In genomic region chr3:83495584-83495983, GRCm38 (mm10) we compare ENCODE assay signal across 11 mouse cellular contexts.
DNase-seq lines count a peak whose midpoint lies in the region; ATAC-seq lines count a peak whose summit lies in the region.
"Had no signal": no experiment of that assay in that cellular context is flagged by ENCODE, and none has a peak within 500 bp of the region (broad histone marks: within the 10 kb centered on the region; RNA-seq: fewer than 3 reads in every experiment).

No protein-coding gene starts in this region.

- H3K4me3 ChIP-seq in hindbrain, embryonic 11.5 days (ENCODE audit: low read depth, low read length) = no peak overlapping the region
- no peak overlapping the region for H3K4me3 ChIP-seq in hindbrain, embryonic 14.5 days (replicated peaks; ENCODE audit: low read length)
- H3K4me3 ChIP-seq: erythroblast, embryonic 14.5 days; heart, embryonic 13.5 days had no signal

- no peak for ATAC-seq in hindbrain, embryonic 11.5 days (ENCODE audit: low FRiP score)
- no peak for ATAC-seq in hindbrain, embryonic 14.5 days (ENCODE audit: low FRiP score)

- peak; percentile 25 for DNase-seq in hindbrain, embryonic 11.5 days (ENCODE audit: low spot score)
- no peak for DNase-seq in hindbrain, embryonic 14.5 days (ENCODE audit: low spot score)
- peak; percentile 6 for DNase-seq in right cerebral cortex, postnatal 4 days
- no peak for DNase-seq in right cerebral cortex, postnatal 36 days (ENCODE audit: low spot score in 2 of 2)
- peak; percentile 34 for DNase-seq in embryo, embryonic 10 days (ENCODE audit: low spot score)
- peak; percentile 32 for DNase-seq in retina, embryonic 14.5 days (ENCODE audit: low spot score)
- no peak for DNase-seq in urinary bladder, adult 18-20 months (ENCODE audit: low spot score in 2 of 2)
- no peak for DNase-seq in right cerebral cortex, adult 18-20 months
- DNase-seq: thymus, adult 2 months had no signal

- H3K9me3 ChIP-seq in hindbrain, embryonic 11.5 days (ENCODE audit: control insufficient read depth, low read length) = no peaks in the 10 kb centered on the region
- H3K9me3 ChIP-seq in hindbrain, embryonic 14.5 days (ENCODE audit: control insufficient read depth, low read length) = no peaks in the 10 kb centered on the region
- H3K9me3 ChIP-seq: heart, embryonic 13.5 days had no signal

- H3K27me3 ChIP-seq in hindbrain, embryonic 11.5 days (ENCODE audit: control insufficient read depth, insufficient read depth, low read length) = no peaks in the 10 kb centered on the region
- H3K27me3 ChIP-seq in hindbrain, embryonic 14.5 days (ENCODE audit: control insufficient read depth, insufficient read depth, low read length) = no peaks in the 10 kb centered on the region
- H3K27me3 ChIP-seq: heart, embryonic 13.5 days had no signal

- no peak overlapping the region for H3K4me2 ChIP-seq in hindbrain, embryonic 11.5 days (replicated peaks; ENCODE audit: low read depth, low read length)
- H3K4me2 ChIP-seq in hindbrain, embryonic 14.5 days (replicated peaks) = no peak overlapping the region
- H3K4me2 ChIP-seq: heart, embryonic 13.5 days had no signal

- H3K36me3 ChIP-seq in hindbrain, embryonic 11.5 days (ENCODE audit: control insufficient read depth, insufficient read depth, low read length) = no peaks in the 10 kb centered on the region
- no peaks in the 10 kb centered on the region for H3K36me3 ChIP-seq in hindbrain, embryonic 14.5 days (replicated peaks; ENCODE audit: control insufficient read depth, insufficient read depth)
- H3K36me3 ChIP-seq: heart, embryonic 13.5 days had no signal

- H3K4me1 ChIP-seq in hindbrain, embryonic 11.5 days (replicated peaks; ENCODE audit: control insufficient read depth, insufficient read depth, low read length) = no peaks in the 10 kb centered on the region
- no peaks in the 10 kb centered on the region for H3K4me1 ChIP-seq in hindbrain, embryonic 14.5 days (replicated peaks; ENCODE audit: control insufficient read depth, insufficient read depth, low read length)
- H3K4me1 ChIP-seq: heart, embryonic 13.5 days had no signal

- WGBS in hindbrain, embryonic 11.5 days = 25% methylated on average over 1 of the region's 1 CpGs
- WGBS in hindbrain, embryonic 14.5 days = 19% methylated on average over 1 of the region's 1 CpGs

- H3K27ac ChIP-seq in hindbrain, embryonic 11.5 days (ENCODE audit: low read depth, low read length) = no peak overlapping the region
- H3K27ac ChIP-seq in hindbrain, embryonic 14.5 days = no peak overlapping the region
- H3K27ac ChIP-seq: heart, embryonic 13.5 days had no signal

- H3K9ac ChIP-seq in hindbrain, embryonic 11.5 days (ENCODE audit: low read depth, low read length) = no peak overlapping the region
- H3K9ac ChIP-seq in hindbrain, embryonic 14.5 days = no peak overlapping the region
- H3K9ac ChIP-seq: heart, embryonic 13.5 days had no signal

Comparison
In these comparisons a context has a peak if more than half of its experiments do, and no peak if none do; other contexts are left out.
1. DNase-seq: peak in hindbrain, embryonic 11.5 days (single experiment), right cerebral cortex, postnatal 4 days (single experiment), embryo, embryonic 10 days (single experiment) and retina, embryonic 14.5 days (single experiment); none in hindbrain, embryonic 14.5 days (single experiment), right cerebral cortex, postnatal 36 days (0 of 2), urinary bladder, adult 18-20 months (0 of 2) and right cerebral cortex, adult 18-20 months (single experiment).